Mouse (Mus musculus): ENCODE measurements around the gene Slco3a1. TPM values are rescaled to one million over a fixed set of nuclear protein-coding genes. Genes with fewer than 3 reads are reported as not detected.
A peak's percentile ranks its signal among the peaks of the same experiment; 100 is the strongest.

Gene Slco3a1
- polyA plus RNA-seq, 1 experiment from 2014 or later: 6.7 TPM

DNA sequence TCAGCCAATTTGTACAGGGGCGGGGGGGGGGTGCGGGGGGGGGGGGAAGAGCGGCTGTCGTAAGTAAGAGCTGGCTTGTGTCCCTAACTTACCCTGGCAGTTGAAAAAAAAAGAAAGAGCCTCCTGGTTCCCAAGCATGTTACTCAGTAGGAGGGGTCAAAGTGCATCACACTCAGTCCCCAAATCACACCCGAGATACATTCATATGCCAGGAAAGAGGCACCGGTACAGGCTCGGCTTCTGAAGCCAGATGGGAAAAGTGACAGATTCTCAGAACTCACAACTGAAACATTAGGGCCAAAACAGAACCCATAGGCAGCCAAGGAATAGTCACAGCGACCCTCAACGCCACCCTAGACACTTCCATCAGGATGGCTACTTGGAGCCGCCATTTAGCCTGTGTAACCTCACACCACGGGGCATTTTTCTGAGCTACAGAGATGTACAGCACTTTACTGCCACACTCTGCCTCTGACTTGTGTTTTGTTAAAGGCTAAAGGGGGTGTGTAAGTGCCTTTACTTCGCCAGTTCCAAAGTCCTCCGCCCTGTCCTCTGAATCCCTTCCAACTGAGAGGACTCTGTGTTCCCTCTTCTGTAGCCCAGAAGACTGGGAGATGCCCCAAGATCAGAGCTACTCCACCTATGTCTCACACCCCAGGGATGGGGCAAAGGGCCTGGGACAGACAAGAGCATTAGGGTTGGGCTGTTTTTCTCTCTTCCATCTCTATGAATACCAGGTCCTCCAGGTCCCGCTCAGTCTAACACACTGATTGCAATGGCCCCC lies 179.2 kb downstream of the Slco3a1 start:
- 79% methylated on average over 14 of the region's 14 CpGs for WGBS
- H3K27ac ChIP-seq (ENCODE audit: low read length): no peak overlapping the region
- no peak overlapping the region for H3K4me2 ChIP-seq (ENCODE audit: low read depth, low read length)
- H3K27me3 ChIP-seq (replicated peaks; ENCODE audit: control insufficient read depth, insufficient read depth, low read length): no peaks in the 10 kb centered on the region
- no peaks in the 10 kb centered on the region for H3K36me3 ChIP-seq (ENCODE audit: control insufficient read depth, insufficient read depth, low read length)
- 0 out of 2 replicates have a peak, but pooled peaks cover 3% of the 10 kb centered on the region for H3K4me1 ChIP-seq (ENCODE audit: control insufficient read depth, insufficient read depth, low read length)
- no peak overlapping the region for H3K4me3 ChIP-seq (ENCODE audit: low read length)
- no peak overlapping the region for H3K9ac ChIP-seq (ENCODE audit: low read depth, low read length)
- ATAC-seq: no peak
- H3K9me3 ChIP-seq (ENCODE audit: control insufficient read depth, low read length): no peaks in the 10 kb centered on the region

- ATAC-seq: no peak
- H3K9ac ChIP-seq (ENCODE audit: low read depth, low read length): no peak overlapping the region
- H3K4me2 ChIP-seq (ENCODE audit: low read depth, low read length): no peak overlapping the region
- H3K27ac ChIP-seq (ENCODE audit: low read length): no peak overlapping the region
- 88% methylated on average over 6 of the region's 6 CpGs for WGBS
- no peaks in the 10 kb centered on the region for H3K27me3 ChIP-seq (replicated peaks; ENCODE audit: control insufficient read depth, insufficient read depth, low read length)
- H3K4me1 ChIP-seq (ENCODE audit: control insufficient read depth, insufficient read depth, low read length): 0 out of 2 replicates have a peak, but pooled peaks cover 3% of the 10 kb centered on the region
- H3K9me3 ChIP-seq (ENCODE audit: control insufficient read depth, low read length): no peaks in the 10 kb centered on the region
- H3K4me3 ChIP-seq (ENCODE audit: low read length): no peak overlapping the region
- no peaks in the 10 kb centered on the region for H3K36me3 ChIP-seq (ENCODE audit: control insufficient read depth, insufficient read depth, low read length)
Observed at GRCm38 (mm10) chr7:74373056-74373455, 181.5 kb downstream of the Slco3a1 start.

GRCm38 (mm10) chr7:74372141-74372582 lies 182.4 kb downstream of the Slco3a1 start:
- Histone ChIP-seq H3K9me3 (ENCODE audit: control insufficient read depth, low read length) (no peaks in the 10 kb centered on the region), H3K27ac (ENCODE audit: low read length) (no peak overlapping the region), H3K36me3 (ENCODE audit: control insufficient read depth, insufficient read depth, low read length) (no peaks in the 10 kb centered on the region), H3K4me3 (ENCODE audit: low read length) (no peak overlapping the region), H3K9ac (ENCODE audit: low read depth, low read length) (no peak overlapping the region), H3K4me1 (ENCODE audit: control insufficient read depth, insufficient read depth, low read length) (0 out of 2 replicates have a peak, but pooled peaks cover 3% of the 10 kb centered on the region), H3K27me3 (replicated peaks; ENCODE audit: control insufficient read depth, insufficient read depth, low read length) (no peaks in the 10 kb centered on the region), H3K4me2 (ENCODE audit: low read depth, low read length) (no peak overlapping the region)
- WGBS: 51% methylated on average over 6 of the region's 6 CpGs
- ATAC-seq: no peak

DNA sequence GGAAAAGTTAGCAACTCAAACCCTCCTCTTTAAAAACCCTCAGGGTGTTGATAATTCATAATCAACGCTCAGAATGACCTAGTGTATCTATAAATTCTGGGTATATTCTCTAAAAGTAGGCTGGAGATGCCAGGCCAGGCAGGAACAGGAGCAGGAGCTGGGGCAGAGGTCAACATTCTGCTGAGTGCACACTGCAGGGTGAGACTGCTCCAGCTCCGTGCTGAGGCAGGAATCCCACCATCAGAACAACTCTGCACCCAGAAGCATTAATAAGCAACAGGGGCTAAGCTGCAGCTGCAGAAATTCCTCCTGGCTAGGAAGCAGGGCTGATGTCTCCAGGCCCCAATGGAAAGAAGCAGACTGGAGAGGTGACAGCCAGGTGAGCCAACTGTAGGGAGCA lies 182.9 kb downstream of the Slco3a1 start:
- H3K9ac ChIP-seq (ENCODE audit: low read depth, low read length): no peak overlapping the region
- H3K4me3 ChIP-seq (ENCODE audit: low read length): no peak overlapping the region
- ATAC-seq: no peak
- H3K27me3 ChIP-seq (replicated peaks; ENCODE audit: control insufficient read depth, insufficient read depth, low read length): no peaks in the 10 kb centered on the region
- 0 out of 2 replicates have a peak, but pooled peaks cover 3% of the 10 kb centered on the region for H3K4me1 ChIP-seq (ENCODE audit: control insufficient read depth, insufficient read depth, low read length)
- no peaks in the 10 kb centered on the region for H3K36me3 ChIP-seq (ENCODE audit: control insufficient read depth, insufficient read depth, low read length)
- H3K9me3 ChIP-seq (ENCODE audit: control insufficient read depth, low read length): no peaks in the 10 kb centered on the region
- no peak overlapping the region for H3K27ac ChIP-seq (ENCODE audit: low read length)
- no peak overlapping the region for H3K4me2 ChIP-seq (ENCODE audit: low read depth, low read length)
- WGBS: 26% methylated on average over 2 of the region's 2 CpGs

DNA sequence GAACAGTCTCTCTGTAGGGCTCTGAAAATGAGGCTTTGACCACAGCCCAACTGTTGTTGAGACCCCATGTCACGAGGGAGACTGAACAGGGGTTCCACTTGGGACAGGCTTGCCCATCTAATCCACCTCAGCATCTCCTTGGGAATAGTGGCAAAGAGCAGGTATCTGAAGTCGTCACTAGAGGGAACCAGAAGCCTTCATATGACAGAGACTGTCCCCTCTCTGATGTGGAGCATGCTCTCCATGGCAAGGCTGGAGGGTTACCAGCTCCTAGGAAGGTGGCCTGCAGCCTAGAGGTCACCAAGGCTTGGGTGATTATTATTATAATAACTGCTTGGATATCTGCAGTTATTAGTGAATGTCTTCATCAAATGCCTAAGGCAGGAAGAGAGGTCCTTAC lies 183.4 kb downstream of the Slco3a1 start:
- Histone ChIP-seq H3K4me2 (ENCODE audit: low read depth, low read length) (no peak overlapping the region), H3K4me1 (ENCODE audit: control insufficient read depth, insufficient read depth, low read length) (0 out of 2 replicates have a peak, but pooled peaks cover 3% of the 10 kb centered on the region), H3K4me3 (ENCODE audit: low read length) (no peak overlapping the region), H3K27ac (ENCODE audit: low read length) (no peak overlapping the region), H3K36me3 (ENCODE audit: control insufficient read depth, insufficient read depth, low read length) (no peaks in the 10 kb centered on the region), H3K9me3 (ENCODE audit: control insufficient read depth, low read length) (no peaks in the 10 kb centered on the region), H3K27me3 (replicated peaks; ENCODE audit: control insufficient read depth, insufficient read depth, low read length) (no peaks in the 10 kb centered on the region), H3K9ac (ENCODE audit: low read depth, low read length) (no peak overlapping the region)
- ATAC-seq: peak; percentile 61; the same call in 1 of the 2 replicates
- WGBS: 31% methylated on average over 2 of the region's 2 CpGs

- no peak for ATAC-seq
- H3K9me3 ChIP-seq (ENCODE audit: control insufficient read depth, low read length): no peaks in the 10 kb centered on the region
- H3K4me3 ChIP-seq (ENCODE audit: low read length): no peak overlapping the region
- H3K9ac ChIP-seq (ENCODE audit: low read depth, low read length): no peak overlapping the region
- no peak overlapping the region for H3K27ac ChIP-seq (ENCODE audit: low read length)
- H3K36me3 ChIP-seq (ENCODE audit: control insufficient read depth, insufficient read depth, low read length): no peaks in the 10 kb centered on the region
- H3K27me3 ChIP-seq (replicated peaks; ENCODE audit: control insufficient read depth, insufficient read depth, low read length): no peaks in the 10 kb centered on the region
- 63% methylated on average over 4 of the region's 4 CpGs for WGBS
- 0 out of 2 replicates have a peak, but pooled peaks cover 3% of the 10 kb centered on the region for H3K4me1 ChIP-seq (ENCODE audit: control insufficient read depth, insufficient read depth, low read length)
- H3K4me2 ChIP-seq (ENCODE audit: low read depth, low read length): no peak overlapping the region
Observed at GRCm38 (mm10) chr7:74369657-74370056, 184.9 kb downstream of the Slco3a1 start.

DNA sequence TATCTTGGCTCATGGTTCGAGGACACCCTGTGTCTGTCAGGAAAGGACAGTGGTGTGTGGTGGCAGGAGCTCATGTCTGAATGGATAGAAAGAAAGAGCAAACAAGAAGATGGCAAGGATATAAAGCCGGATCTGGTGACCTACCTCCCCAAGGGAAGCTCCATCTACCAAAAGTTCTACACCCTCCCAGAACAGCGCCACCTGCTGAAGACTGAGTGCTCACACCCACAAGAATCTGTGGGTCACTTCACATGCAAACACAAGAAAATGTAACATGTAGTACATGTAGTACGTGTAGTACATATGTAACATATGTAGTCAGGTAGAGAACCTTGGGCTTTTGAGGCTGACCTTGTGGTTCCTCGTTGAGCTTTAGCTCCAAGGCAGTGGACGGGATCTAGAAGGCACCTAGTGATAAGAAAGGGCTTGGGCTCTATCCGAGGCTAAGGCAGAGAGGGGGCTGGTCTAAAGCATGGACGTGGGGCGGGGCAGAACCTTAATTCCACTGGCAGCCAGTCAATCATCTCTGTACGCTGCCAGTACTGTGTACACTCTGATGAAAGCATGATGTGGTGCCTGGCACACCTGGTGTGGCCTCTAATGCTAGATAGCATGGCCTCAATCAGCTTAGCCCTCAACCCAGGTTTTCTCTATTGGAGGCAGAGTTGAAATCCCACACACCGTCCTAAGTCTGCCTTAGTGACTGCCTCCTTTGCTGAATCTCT lies 186.2 kb downstream of the Slco3a1 start:
- Histone ChIP-seq H3K9ac (ENCODE audit: low read depth, low read length) (no peak overlapping the region), H3K27me3 (replicated peaks; ENCODE audit: control insufficient read depth, insufficient read depth, low read length) (no peaks in the 10 kb centered on the region), H3K9me3 (ENCODE audit: control insufficient read depth, low read length) (no peaks in the 10 kb centered on the region), H3K4me3 (ENCODE audit: low read length) (no peak overlapping the region), H3K4me1 (ENCODE audit: control insufficient read depth, insufficient read depth, low read length) (0 out of 2 replicates have a peak, but pooled peaks cover 3% of the 10 kb centered on the region), H3K36me3 (ENCODE audit: control insufficient read depth, insufficient read depth, low read length) (no peaks in the 10 kb centered on the region), H3K4me2 (ENCODE audit: low read depth, low read length) (no peak overlapping the region), H3K27ac (ENCODE audit: low read length) (no peak overlapping the region)
- ATAC-seq: peak; percentile 57; the same call in 1 of the 2 replicates
- 76% methylated on average over 11 of the region's 11 CpGs for WGBS

- Histone ChIP-seq H3K9ac (ENCODE audit: low read depth, low read length) (no peak overlapping the region), H3K27me3 (replicated peaks; ENCODE audit: control insufficient read depth, insufficient read depth, low read length) (no peaks in the 10 kb centered on the region), H3K4me2 (ENCODE audit: low read depth, low read length) (no peak overlapping the region), H3K9me3 (ENCODE audit: control insufficient read depth, low read length) (no peaks in the 10 kb centered on the region), H3K4me3 (ENCODE audit: low read length) (no peak overlapping the region), H3K36me3 (ENCODE audit: control insufficient read depth, insufficient read depth, low read length) (no peaks in the 10 kb centered on the region), H3K4me1 (ENCODE audit: control insufficient read depth, insufficient read depth, low read length) (0 out of 2 replicates have a peak, but pooled peaks cover 3% of the 10 kb centered on the region), H3K27ac (ENCODE audit: low read length) (no peak overlapping the region)
- ATAC-seq: no peak
- 38% methylated on average over 7 of the region's 7 CpGs for WGBS
Observed at GRCm38 (mm10) chr7:74367350-74367749, 187.2 kb downstream of the Slco3a1 start.

DNA sequence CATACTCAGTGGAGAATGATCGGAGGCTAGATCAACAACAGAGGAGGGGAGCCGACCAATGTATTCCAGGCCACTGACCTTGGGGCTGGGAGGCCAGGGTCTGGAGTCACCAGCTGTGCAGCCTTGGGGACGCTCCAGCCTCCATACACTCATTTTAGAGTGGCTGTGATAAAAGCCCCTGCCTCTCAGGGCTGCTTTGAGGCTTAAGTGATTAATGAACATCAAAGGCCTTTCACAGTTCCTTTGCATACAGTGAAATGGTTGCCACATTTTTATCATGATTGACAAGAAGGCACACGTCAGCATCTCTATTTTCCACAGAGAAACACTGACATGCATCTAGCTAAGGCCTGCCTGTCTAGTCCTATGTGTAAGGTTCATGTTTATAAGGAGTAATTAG lies 189.0 kb downstream of the Slco3a1 start:
- no peak overlapping the region for H3K4me3 ChIP-seq (ENCODE audit: low read length)
- H3K4me2 ChIP-seq (ENCODE audit: low read depth, low read length): no peak overlapping the region
- H3K9me3 ChIP-seq (ENCODE audit: control insufficient read depth, low read length): no peaks in the 10 kb centered on the region
- H3K27ac ChIP-seq (ENCODE audit: low read length): no peak overlapping the region
- 58% methylated on average over 4 of the region's 4 CpGs for WGBS
- H3K9ac ChIP-seq (ENCODE audit: low read depth, low read length): no peak overlapping the region
- ATAC-seq: no peak
- H3K36me3 ChIP-seq (ENCODE audit: control insufficient read depth, insufficient read depth, low read length): no peaks in the 10 kb centered on the region
- no peaks in the 10 kb centered on the region for H3K4me1 ChIP-seq (ENCODE audit: control insufficient read depth, insufficient read depth, low read length)
- no peaks in the 10 kb centered on the region for H3K27me3 ChIP-seq (replicated peaks; ENCODE audit: control insufficient read depth, insufficient read depth, low read length)
